Comparison of ENCODE assay signal across 16 mouse cellular contexts in genomic region chr2:154396529-154396928, GRCm38 (mm10).
"Had no signal": no experiment of that assay in that cellular context is flagged by ENCODE, and none has a peak within 500 bp of the region (broad histone marks: within the 10 kb centered on the region; RNA-seq: fewer than 3 reads in every experiment).

No protein-coding gene starts in this region.

- DNase-seq: kidney, postnatal 25 days; layer of hippocampus, adult 9-11 months; liver, postnatal 0 days; lung, embryonic 14.5 days; lung, postnatal 4 days; midbrain, embryonic 14.5 days; thymus, adult 18-20 months; thymus, postnatal 36 days had no signal

- H3K4me1 ChIP-seq: limb, embryonic 10.5 days had no signal

- H3K27me3 ChIP-seq: limb, embryonic 13.5 days had no signal

- H3K27ac ChIP-seq: kidney, postnatal 0 days; layer of hippocampus, adult 2 months; limb, embryonic 10.5 days; limb, embryonic 13.5 days; liver, embryonic 14.5 days had no signal

- H3K9ac ChIP-seq: limb, embryonic 13.5 days; liver, embryonic 14.5 days; liver, postnatal 0 days; lung, embryonic 14.5 days had no signal

- H3K36me3 ChIP-seq: limb, embryonic 10.5 days; limb, embryonic 13.5 days had no signal

- H3K9me3 ChIP-seq: limb, embryonic 10.5 days; limb, embryonic 13.5 days had no signal

- H3K4me2 ChIP-seq: limb, embryonic 13.5 days; liver, embryonic 11.5 days; lung, embryonic 14.5 days; midbrain, embryonic 11.5 days had no signal

- ATAC-seq: liver, postnatal 0 days; lung, postnatal 0 days had no signal

- H3K4me3 ChIP-seq: layer of hippocampus, adult 2 months; limb, embryonic 10.5 days; limb, embryonic 13.5 days had no signal
